Mouse (Mus musculus) hindbrain, embryonic 15.5 days (tissue): ENCODE results near the gene Galnt10. TPM values are rescaled to one million over a fixed set of nuclear protein-coding genes. Genes with fewer than 3 reads are reported as not detected.
A peak's percentile ranks its signal among the peaks of the same experiment; 100 is the strongest.

ENCODE experiments used
- ATAC-seq: fragments of 200-750 bp; cut with Nextera tagmentation; 2 replicates; pipeline ENCODE4 v1.8.0; 2017; ENCODE audit warnings: low read depth, moderate number of reproducible peaks, moderate TSS enrichment; ENCODE audit not compliant: low FRiP score
- H3K27ac ChIP-seq: fragments of 300-500 bp; sonication (generic); replicated peaks from 2 replicates; pipeline ENCODE4 v1.5.1; 2015; ENCODE audit warnings: mild to moderate bottlenecking, inconsistent platforms
- H3K27me3 ChIP-seq: fragments of 300-500 bp; sonication (generic); 2 replicates; pipeline ENCODE4 v1.6.1; 2015; ENCODE audit warnings: control low read depth, inconsistent platforms
- H3K36me3 ChIP-seq: fragments of 300-500 bp; sonication (generic); 2 replicates; pipeline ENCODE4 v1.6.1; 2015; ENCODE audit warnings: control low read depth, inconsistent platforms
- H3K4me1 ChIP-seq: fragments of 300-500 bp; sonication (generic); replicated peaks from 2 replicates; pipeline ENCODE4 v1.6.1; 2015; ENCODE audit warnings: control low read depth, inconsistent platforms
- H3K4me2 ChIP-seq: fragments of 300-500 bp; sonication (generic); 2 replicates; pipeline ENCODE4 v1.6.1; 2015; ENCODE audit warnings: moderate library complexity, mild to moderate bottlenecking, inconsistent platforms
- H3K4me3 ChIP-seq: fragments of 300-500 bp; sonication (generic); 2 replicates; pipeline ENCODE4 v1.5.1; 2015; ENCODE audit warnings: mild to moderate bottlenecking, inconsistent platforms
- H3K9ac ChIP-seq: fragments of 300-500 bp; sonication (generic); 2 replicates; pipeline ENCODE4 v1.6.1; 2015; ENCODE audit warnings: inconsistent platforms
- H3K9me3 ChIP-seq: fragments of 300-500 bp; sonication (generic); 2 replicates; pipeline ENCODE4 v1.6.1; 2016; ENCODE audit warnings: control low read depth, inconsistent platforms
- WGBS: fragments of 180-500 bp; shearing (Covaris S2); methylation state at CpG from one replicate; pipeline ENCODE4 v1.1.7; 2015; 5-methylcytosine and 5-hydroxymethylcytosine counted together
- polyA plus RNA-seq: library from polyadenylated mRNA; unstranded; fragments of >200 nt; fragmentation: Nextera tagmentation; extraction: Ambion mirVana; gene quantifications from 2 replicates; pipeline ENCODE4 v1.2.1, GENCODE M21; 2015

Gene Galnt10
- polyA plus RNA-seq, 1 experiment from 2014 or later = 14.6 TPM

- 89% methylated on average over 14 of the region's 14 CpGs for WGBS
- no peak overlapping the region for H3K27ac ChIP-seq
- ATAC-seq = no peak
- peaks cover 32% of the 10 kb centered on the region for H3K4me1 ChIP-seq
- H3K4me2 ChIP-seq = no peak overlapping the region
- H3K27me3 ChIP-seq = no peaks in the 10 kb centered on the region
- H3K4me3 ChIP-seq = no peak overlapping the region
- H3K9ac ChIP-seq = no peak overlapping the region
- H3K36me3 ChIP-seq = no peaks in the 10 kb centered on the region
- H3K9me3 ChIP-seq = no peaks in the 10 kb centered on the region
These were observed 7.8 kb downstream of the Galnt10 start for GRCm38 (mm10) chr11:57652923-57653660.

GRCm38 (mm10) chr11:57653796-57654195 is 8.6 kb downstream of the Galnt10 start:
- ATAC-seq = no peak
- H3K9ac ChIP-seq = no peak overlapping the region
- H3K4me1 ChIP-seq = peaks cover 32% of the 10 kb centered on the region
- WGBS = 81% methylated on average over 5 of the region's 5 CpGs
- no peak overlapping the region for H3K27ac ChIP-seq
- H3K4me3 ChIP-seq = no peak overlapping the region
- H3K9me3 ChIP-seq = no peaks in the 10 kb centered on the region
- no peak overlapping the region for H3K4me2 ChIP-seq
- no peaks in the 10 kb centered on the region for H3K36me3 ChIP-seq
- H3K27me3 ChIP-seq = no peaks in the 10 kb centered on the region

GRCm38 (mm10) chr11:57654386-57654785 is 9.1 kb downstream of the Galnt10 start:
- ATAC-seq = no peak
- Histone ChIP-seq H3K9ac (no peak overlapping the region), H3K27me3 (no peaks in the 10 kb centered on the region), H3K4me3 (no peak overlapping the region), H3K4me1 (peaks cover 31% of the 10 kb centered on the region), H3K4me2 (no peak overlapping the region), H3K9me3 (no peaks in the 10 kb centered on the region), H3K36me3 (no peaks in the 10 kb centered on the region), H3K27ac (no peak overlapping the region)
- 19% methylated on average over 4 of the region's 4 CpGs for WGBS

GRCm38 (mm10) chr11:57654977-57655397 is 9.7 kb downstream of the Galnt10 start:
- H3K4me1 ChIP-seq = peaks cover 29% of the 10 kb centered on the region
- H3K27me3 ChIP-seq = no peaks in the 10 kb centered on the region
- no peak for ATAC-seq
- 34% methylated on average over 5 of the region's 5 CpGs for WGBS
- H3K27ac ChIP-seq = no peak overlapping the region
- no peak overlapping the region for H3K9ac ChIP-seq
- no peaks in the 10 kb centered on the region for H3K9me3 ChIP-seq
- H3K36me3 ChIP-seq = no peaks in the 10 kb centered on the region
- no peak overlapping the region for H3K4me2 ChIP-seq
- no peak overlapping the region for H3K4me3 ChIP-seq

- no peak overlapping the region for H3K4me2 ChIP-seq
- no peaks in the 10 kb centered on the region for H3K9me3 ChIP-seq
- H3K36me3 ChIP-seq = no peaks in the 10 kb centered on the region
- H3K4me3 ChIP-seq = no peak overlapping the region
- peaks cover 23% of the 10 kb centered on the region for H3K4me1 ChIP-seq
- H3K9ac ChIP-seq = no peak overlapping the region
- ATAC-seq = no peak
- no peak overlapping the region for H3K27ac ChIP-seq
- 55% methylated on average over 10 of the region's 10 CpGs for WGBS
- H3K27me3 ChIP-seq = no peaks in the 10 kb centered on the region
These were observed 10.6 kb downstream of the Galnt10 start for GRCm38 (mm10) chr11:57655669-57656325.

GRCm38 (mm10) chr11:57656602-57657275 is 11.5 kb downstream of the Galnt10 start:
- Histone ChIP-seq H3K36me3 (no peaks in the 10 kb centered on the region), H3K4me3 (no peak overlapping the region), H3K4me1 (peaks cover 13% of the 10 kb centered on the region), H3K27ac (no peak overlapping the region), H3K9ac (no peak overlapping the region), H3K27me3 (no peaks in the 10 kb centered on the region), H3K9me3 (no peaks in the 10 kb centered on the region), H3K4me2 (no peak overlapping the region)
- ATAC-seq = no peak
- 47% methylated on average over 8 of the region's 8 CpGs for WGBS

GRCm38 (mm10) chr11:57657370-57658072 is 12.3 kb downstream of the Galnt10 start:
- 80% methylated on average over 9 of the region's 9 CpGs for WGBS
- Histone ChIP-seq H3K4me3 (no peak overlapping the region), H3K4me1 (peaks cover 15% of the 10 kb centered on the region), H3K27ac (no peak overlapping the region), H3K4me2 (no peak overlapping the region), H3K9ac (no peak overlapping the region), H3K9me3 (no peaks in the 10 kb centered on the region), H3K27me3 (no peaks in the 10 kb centered on the region), H3K36me3 (no peaks in the 10 kb centered on the region)
- ATAC-seq = no peak

GRCm38 (mm10) chr11:57658214-57658613 is 13.0 kb downstream of the Galnt10 start:
- no peak overlapping the region for H3K9ac ChIP-seq
- 92% methylated on average over 3 of the region's 3 CpGs for WGBS
- peaks cover 20% of the 10 kb centered on the region for H3K4me1 ChIP-seq
- no peak overlapping the region for H3K4me2 ChIP-seq
- H3K27me3 ChIP-seq = no peaks in the 10 kb centered on the region
- no peak overlapping the region for H3K27ac ChIP-seq
- no peaks in the 10 kb centered on the region for H3K9me3 ChIP-seq
- no peak overlapping the region for H3K4me3 ChIP-seq
- ATAC-seq = no peak
- no peaks in the 10 kb centered on the region for H3K36me3 ChIP-seq

- H3K27me3 ChIP-seq = no peaks in the 10 kb centered on the region
- no peaks in the 10 kb centered on the region for H3K36me3 ChIP-seq
- H3K9me3 ChIP-seq = no peaks in the 10 kb centered on the region
- 95% methylated on average over 6 of the region's 6 CpGs for WGBS
- no peak for ATAC-seq
- peaks cover 25% of the 10 kb centered on the region for H3K4me1 ChIP-seq
- no peak overlapping the region for H3K4me3 ChIP-seq
- no peak overlapping the region for H3K9ac ChIP-seq
- no peak overlapping the region for H3K4me2 ChIP-seq
- no peak overlapping the region for H3K27ac ChIP-seq
These were observed 13.5 kb downstream of the Galnt10 start for GRCm38 (mm10) chr11:57658751-57659150.

GRCm38 (mm10) chr11:57660156-57660555 is 14.9 kb downstream of the Galnt10 start:
- H3K4me3 ChIP-seq = no peak overlapping the region
- 88% methylated on average over 4 of the region's 4 CpGs for WGBS
- no peaks in the 10 kb centered on the region for H3K36me3 ChIP-seq
- H3K4me1 ChIP-seq = peaks cover 25% of the 10 kb centered on the region
- H3K4me2 ChIP-seq = no peak overlapping the region
- H3K27me3 ChIP-seq = no peaks in the 10 kb centered on the region
- no peak overlapping the region for H3K27ac ChIP-seq
- H3K9ac ChIP-seq = no peak overlapping the region
- H3K9me3 ChIP-seq = no peaks in the 10 kb centered on the region
- ATAC-seq = 0 out of 2 replicates have a peak, but pooled peaks have one; percentile 25

- peaks cover 25% of the 10 kb centered on the region for H3K4me1 ChIP-seq
- no peaks in the 10 kb centered on the region for H3K9me3 ChIP-seq
- no peaks in the 10 kb centered on the region for H3K36me3 ChIP-seq
- WGBS = 72% methylated on average over 5 of the region's 5 CpGs
- no peak overlapping the region for H3K27ac ChIP-seq
- H3K4me3 ChIP-seq = no peak overlapping the region
- no peak overlapping the region for H3K9ac ChIP-seq
- no peaks in the 10 kb centered on the region for H3K27me3 ChIP-seq
- no peak for ATAC-seq
- H3K4me2 ChIP-seq = no peak overlapping the region
These were observed 15.6 kb downstream of the Galnt10 start for GRCm38 (mm10) chr11:57660814-57661213.
